Mouse (Mus musculus) megakaryocyte, embryonic 14.5 days (primary cell): ENCODE data around the gene Gm20388.

Source experiments
- FLI1 ChIP-seq: IDR thresholded peaks from 2 replicates; pipeline ENCODE4 v1.6.1; 2012; ENCODE audit warnings: low read length, inconsistent platforms, mixed read lengths
- GATA1 ChIP-seq: IDR thresholded peaks from 3 replicates; pipeline ENCODE4 v1.6.1; 2012; ENCODE audit warnings: mixed read lengths, low read length, inconsistent platforms, borderline replicate concordance

GRCm38 (mm10) chr8:124386225-124386899, 4475.7 kb downstream of the Gm20388 start:
- no peak for TF ChIP-seq GATA1
- no peak for TF ChIP-seq FLI1
